Mouse (Mus musculus) kidney, adult 9 months (tissue): ENCODE data around the gene Neurl4.
"Not testable (repeated sequence)": the region's sequence is repeated elsewhere in the genome, so short reads cannot be mapped to it uniquely, and the experiment has no call there.

Experiments used
- DNase-seq: peaks from one replicate; pipeline ENCODE4 v3.0.0; 2022

Gene Neurl4

DNA sequence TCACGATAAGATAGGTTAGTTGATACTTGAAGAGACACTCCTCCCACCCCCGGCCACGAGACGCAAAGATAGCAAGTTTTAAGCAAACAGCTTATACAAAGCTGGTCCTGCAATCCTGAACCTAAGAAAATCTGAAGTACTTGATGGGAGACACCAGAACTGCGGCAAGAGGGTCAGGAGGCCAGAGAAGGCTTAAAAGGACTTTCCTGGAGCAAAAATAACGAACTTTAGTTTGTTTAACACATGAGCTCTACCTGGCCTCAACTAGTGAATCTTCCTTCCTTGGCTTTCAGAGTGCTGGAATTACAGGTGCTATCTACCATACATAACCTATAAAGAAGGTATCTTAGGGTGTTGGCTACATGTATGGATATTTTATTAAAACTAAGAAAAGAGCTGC, 33.8 kb downstream of the Neurl4 start:
- DNase-seq = no peak

DNA sequence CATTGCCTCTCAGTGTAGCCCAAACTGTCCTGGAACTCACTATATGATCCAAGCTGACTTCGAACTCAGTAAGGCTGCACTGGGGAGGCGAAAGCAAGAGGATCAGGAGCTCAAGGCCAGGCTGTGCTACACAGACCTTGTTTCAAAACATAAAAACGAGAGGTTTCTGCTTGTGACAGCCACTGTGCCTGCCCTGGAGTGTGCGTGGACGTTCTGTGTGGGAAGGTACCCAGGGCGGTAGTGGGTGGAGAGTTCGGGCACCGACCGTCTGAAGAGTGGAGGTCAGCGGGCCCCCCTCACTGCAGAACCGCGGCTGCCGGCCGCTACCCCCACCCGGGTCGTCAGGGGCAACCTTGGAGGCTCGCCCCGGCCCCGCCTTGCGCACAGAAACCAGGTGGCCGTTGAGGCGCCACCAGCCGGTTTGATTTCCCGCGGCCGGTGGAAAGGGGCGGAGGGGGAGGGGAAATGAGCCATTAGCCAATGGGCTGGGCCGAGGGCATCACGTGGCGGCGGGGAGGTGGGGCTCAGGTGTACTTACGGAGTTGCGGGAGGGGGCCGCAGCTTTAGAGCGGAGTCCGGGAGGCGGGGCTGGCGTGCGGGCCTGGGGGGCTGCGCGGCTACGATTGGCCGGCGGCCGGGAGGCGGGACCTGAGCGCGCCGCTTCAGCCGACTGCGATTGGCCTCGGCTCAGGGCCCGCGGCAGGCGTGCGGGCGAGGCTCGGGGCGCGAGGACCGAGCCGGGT, 34.4 kb downstream of the Neurl4 start, which contains the start of gene Ybx2:
TSS of gene Ybx2 (plus strand) at position 660 of the 743 bp plus-strand sequence.
- DNase-seq = peak; percentile 90

DNA sequence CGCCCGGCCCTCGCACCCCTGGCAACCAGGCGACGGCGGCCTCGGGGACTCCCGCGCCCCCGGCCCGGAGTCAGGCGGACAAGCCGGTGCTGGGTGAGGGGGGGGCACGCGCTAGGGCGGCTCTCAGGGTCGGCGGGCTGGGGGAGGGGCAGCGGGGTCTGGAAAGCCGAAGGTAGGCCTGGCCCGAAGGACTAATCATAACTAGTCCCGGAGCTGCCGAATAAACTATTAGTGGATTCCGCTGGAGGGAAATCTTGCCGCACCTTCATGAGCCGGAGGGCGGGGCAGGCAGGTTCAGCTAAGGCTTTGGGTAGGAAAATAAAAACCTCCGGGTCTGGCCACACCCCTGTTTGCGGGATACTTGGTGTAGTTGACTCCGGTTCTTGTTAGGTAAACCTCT, 35.3 kb downstream of the Neurl4 start:
- DNase-seq = peak; percentile 50

DNA sequence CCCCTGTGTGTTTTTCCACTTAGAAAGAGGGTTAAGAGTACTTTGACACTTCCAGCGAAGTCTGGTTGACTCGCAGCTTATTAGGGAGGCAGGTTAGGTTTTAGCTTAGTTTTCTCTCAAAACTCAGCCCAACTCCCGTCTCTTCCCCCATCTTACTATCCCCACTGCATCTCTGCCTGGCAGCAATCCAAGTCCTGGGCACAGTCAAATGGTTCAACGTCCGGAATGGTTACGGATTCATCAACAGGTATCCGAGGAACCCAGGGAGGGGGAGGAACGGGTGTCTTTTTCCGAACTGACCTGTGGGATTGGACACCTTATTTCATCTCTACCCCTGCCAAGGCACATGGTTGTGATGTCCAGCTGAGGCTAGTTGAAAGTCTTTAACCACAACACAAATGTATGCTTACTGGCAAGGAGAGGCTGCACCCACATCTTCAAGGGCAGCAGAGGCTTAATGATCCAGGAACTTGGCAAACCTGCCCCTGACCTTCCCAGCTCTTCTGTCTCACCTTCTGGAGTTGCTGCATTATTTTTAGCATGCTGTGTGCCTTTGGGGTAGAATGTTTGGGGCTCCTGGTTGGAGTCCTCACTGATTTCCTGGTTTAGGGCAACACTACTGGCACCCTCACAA, 36.0 kb downstream of the Neurl4 start:
- DNase-seq = peak; percentile 72

DNA sequence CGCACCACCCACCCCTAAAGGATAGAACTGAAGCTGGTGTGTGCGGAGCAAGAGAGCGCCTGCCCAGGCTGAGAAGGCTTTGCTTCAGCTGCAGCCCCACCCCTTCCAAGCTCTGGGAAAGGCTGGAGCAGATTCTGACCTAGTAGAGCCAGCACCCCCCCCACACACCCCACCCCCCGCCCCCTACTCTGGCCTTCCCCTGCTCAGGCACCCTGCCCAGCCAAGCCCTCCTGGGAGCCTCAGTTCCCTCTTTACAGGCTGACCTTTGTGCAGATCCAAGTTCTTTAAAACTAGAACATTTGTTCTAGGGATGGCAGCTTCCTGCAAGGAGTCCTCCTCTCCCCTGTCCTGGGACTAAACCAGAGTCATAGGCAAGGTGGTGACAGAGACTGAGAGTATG, 36.5 kb downstream of the Neurl4 start:
- peak; percentile 49 for DNase-seq

DNA sequence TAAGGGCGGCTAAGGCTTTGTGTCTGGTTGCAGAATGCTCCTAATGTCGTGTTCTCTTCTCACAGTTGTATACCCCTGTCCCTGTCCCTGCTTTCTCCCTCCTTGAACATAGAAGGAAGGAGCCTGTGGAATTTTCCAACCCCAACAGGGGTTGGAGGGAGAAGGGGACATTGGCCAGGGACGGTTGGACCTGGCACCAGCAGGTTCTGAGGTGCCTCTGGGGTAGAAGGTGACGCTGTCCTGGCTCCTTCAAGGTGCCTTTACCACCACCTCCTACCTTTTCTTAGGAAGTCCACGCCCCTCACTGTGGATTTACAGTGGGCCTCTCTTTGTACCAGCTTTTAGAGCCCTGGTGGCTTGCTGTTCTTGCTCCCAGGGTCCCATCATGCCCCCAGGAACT, 37.0 kb downstream of the Neurl4 start:
- no peak for DNase-seq

DNA sequence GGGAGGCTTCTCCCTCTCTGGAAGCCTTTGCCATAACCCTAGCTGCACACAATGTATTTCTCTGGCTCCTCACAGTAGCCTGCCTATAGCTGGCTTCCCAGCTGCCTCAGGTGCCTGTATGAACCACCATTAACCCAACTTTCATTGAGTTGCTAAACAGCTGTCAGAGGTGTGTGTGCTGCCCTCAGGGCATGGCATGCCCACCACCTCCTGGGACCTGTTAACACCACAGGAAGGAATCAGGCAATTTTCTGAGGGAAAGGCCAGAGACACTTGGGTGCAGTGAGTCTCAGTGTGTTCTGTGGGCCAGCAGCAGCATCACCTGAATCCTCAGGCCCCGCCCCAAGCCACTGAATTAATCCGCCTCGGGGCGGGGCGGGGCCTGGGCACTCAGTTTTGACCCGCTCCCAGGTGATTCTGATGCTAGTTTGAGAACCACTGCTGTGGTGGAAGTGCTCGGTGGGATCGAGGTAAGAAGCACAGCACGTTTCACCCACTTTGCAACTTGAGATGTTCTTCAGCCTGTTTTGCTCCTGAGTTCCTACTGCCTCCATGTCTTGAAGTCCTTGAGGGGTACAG, 37.6 kb downstream of the Neurl4 start:
- no peak for DNase-seq

DNA sequence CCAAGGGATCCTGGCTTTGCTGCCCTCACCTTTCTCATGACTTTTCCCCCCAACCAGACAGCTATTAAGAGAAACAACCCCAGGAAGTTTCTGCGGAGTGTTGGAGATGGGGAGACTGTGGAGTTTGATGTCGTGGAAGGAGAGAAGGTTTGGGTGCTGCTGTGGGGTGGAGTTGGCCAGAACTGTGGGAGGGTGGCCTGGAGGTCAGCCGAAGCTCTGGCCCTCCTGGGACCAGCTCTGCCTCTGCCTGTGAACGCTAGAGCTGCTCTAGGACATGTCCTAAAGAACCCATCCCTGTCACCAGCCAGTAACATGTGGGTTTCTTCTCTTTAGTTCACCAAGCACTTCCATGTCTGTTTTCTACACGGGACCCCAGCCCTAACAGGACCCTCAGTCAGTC, 38.3 kb downstream of the Neurl4 start:
- DNase-seq = no peak

DNA sequence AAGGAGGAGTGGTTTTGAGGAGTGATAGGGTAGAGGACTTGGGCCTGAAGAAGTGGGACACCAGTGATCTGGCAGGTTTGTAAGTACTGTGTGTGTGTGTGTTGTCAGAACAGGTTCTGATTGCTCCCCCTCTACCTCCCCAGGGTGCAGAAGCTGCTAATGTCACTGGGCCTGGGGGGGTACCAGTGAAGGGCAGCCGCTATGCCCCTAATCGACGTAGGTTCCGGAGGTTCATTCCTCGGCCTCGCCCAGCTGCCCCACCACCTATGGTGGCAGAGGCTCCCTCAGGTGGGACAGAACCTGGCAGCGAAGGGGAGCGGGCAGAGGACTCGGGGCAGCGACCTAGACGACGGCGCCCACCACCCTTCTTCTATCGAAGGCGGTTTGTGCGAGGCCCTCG, 38.9 kb downstream of the Neurl4 start:
- no peak for DNase-seq

DNA sequence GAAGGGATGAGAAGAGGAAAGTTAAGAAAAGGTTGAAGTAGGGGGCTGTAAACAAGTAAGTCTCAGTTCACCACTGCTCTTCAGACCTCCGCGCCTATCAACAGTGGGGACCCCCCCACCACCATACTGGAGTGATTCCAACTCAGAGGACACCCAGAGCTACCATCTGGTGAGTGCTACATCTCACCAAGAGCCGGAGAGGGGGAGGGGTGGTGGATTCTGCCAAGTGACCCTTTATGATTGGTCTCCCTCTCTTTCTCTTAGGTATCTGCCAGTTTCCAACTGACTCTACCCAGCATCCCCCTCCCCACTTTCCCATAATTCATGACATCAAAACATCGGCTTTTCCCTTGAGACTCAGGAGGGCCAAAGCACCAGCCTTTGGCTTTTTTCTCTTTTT, 40.1 kb downstream of the Neurl4 start:
- DNase-seq = no peak

DNA sequence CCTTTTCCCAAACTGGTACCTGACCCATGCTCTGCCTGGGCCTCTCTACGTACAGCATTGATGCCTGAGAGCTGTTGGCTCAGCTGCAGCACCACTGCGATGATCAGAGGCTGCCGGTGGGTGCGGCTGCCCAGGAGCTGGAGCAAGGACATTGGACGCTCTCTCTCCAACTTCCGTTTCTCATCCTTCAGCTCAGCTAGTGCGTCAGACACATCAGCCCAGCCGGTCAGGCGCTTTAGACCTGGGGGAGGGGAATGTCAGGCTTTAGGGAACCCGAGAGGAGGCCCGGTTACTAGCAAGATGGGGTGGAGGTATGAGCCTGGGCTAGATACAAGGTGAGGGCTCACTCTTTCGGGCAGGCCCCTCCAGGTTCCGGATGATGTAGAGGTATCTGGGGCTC, 44.3 kb downstream of the Neurl4 start:
- DNase-seq = no peak

DNA sequence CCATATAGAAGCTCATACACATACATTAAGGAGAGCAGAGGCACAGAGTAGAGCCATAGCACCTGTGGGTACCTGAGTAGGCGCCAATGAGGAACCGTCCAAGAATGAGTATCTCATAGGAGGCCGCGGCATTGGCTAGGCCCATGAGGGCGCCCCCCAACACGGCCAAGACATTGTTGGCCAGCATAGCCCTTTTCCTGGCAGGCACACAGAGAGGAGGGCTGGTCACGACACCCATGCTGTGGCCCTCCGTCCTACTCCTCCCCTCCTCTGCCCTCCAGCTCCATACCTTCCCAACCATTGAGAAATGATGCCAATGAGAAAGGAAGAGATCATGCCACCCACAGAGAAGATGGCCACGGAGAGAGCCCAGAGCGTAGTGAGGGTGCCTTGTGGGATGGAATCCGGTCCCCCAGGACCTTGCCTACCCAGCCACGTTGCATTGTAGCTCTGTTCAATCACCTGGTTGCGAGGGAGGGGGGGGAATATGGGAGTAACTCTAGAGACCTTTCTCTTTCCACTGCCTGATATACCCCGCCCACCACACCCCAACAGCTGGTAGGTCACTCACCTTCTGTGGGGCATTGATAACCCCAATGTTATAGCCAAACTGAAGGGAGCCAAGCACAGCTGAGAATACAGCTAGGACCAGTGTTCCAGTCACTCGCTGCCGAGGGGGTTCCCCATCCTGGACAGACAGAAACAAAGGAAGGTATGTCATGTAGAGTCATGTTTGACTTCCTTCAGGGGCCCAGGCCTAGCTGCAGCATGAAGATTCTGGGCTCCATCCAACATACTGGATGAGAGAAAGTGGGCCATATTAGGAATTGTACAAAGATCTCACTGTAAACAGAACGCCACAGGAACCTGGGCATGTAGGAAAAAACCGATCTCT, 45.4 kb downstream of the Neurl4 start:
- no peak for DNase-seq

DNA sequence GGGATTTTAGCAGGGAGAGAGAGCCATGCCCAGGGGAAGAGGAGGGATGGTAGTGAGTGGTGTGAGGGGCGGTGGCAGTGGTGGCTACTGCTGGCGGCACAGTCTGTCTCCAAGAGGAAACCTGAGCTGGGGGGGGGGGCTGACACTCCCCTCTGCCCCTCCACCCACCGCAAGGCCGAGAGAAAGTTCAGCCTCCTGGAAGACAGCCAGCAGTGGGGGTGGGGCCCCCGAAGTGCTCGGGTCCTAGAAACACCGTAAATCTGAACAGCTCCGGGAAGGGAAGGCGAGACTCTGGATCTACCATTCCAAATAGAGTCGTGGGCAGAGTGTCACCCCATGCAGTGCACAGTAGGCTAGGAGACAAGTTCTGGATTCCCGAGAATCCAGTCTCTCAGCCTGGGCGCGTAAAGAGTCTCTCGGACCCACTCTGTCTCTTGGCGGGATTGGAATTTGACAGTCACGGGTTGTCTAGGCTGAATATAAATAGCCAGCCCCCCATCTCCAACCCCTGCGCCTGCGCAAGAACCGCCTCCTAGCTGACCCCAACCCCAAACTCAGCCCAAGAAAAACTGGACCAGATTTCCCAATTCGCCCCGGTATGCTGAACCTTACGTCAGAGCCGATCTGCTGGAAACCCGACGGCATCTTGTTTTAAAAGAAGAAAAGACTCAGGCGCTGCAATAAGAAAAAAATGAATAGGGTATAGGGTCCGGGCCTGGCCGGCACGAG, 46.6 kb downstream of the Neurl4 start:
- DNase-seq = peak; percentile 61

DNA sequence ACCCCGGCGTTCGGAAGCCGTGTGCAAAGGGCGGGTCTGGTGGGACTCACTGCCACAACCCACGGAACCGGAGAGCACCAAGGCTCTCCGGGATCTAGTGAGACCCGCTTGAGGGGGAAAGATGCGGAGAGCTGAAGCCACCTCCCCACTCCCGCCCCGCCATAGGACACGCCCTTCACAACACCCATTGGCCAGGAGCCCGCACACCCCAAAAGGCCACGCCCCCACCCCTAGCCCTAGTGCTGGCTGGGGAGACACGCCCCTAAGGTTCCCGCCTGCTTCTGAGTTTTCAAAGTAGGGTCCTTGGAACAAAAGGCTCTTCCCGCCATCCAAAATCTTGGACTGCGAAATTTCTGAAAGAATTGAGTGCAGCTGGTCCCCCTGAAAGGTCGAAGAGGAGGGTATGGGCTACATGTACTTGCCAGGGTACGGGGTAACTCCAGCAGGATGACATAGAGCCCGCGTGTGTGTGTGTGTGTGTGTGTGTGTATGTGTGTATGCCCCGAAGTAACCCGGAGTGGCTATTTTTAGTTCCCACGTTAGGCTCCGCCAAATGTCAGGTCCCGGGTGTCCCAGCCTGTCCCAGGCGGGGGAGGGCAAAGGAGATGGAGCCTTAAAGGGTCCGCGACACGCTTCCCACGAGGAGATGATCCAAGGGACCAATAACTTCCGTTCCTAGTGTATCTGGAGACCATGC, 47.3 kb downstream of the Neurl4 start, which contains the start of gene Slc2a4:
TSS of gene Slc2a4 (minus strand) at position 123 of the 697 bp plus-strand sequence.
- DNase-seq = peak; percentile 92

DNA sequence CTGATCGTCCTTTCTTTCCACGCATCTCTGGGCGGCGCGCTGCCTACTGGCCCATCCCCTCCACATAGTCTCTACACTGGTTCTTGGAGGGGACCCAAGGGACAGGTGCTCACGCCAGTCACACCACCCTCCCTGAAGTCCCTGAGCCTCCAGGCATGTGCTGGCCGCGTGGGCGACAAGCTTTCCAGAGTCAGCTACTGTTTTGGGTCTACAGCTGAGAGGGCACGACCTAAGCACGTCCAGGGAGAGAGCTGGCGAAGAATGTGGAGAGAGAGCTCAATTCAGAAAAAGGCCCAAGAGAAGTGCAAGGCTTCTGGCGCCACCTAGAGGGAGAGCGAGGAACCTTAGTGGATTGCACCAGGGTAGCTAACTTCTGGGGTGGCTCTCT, 47.9 kb downstream of the Neurl4 start:
- DNase-seq = peak; percentile 95

DNA sequence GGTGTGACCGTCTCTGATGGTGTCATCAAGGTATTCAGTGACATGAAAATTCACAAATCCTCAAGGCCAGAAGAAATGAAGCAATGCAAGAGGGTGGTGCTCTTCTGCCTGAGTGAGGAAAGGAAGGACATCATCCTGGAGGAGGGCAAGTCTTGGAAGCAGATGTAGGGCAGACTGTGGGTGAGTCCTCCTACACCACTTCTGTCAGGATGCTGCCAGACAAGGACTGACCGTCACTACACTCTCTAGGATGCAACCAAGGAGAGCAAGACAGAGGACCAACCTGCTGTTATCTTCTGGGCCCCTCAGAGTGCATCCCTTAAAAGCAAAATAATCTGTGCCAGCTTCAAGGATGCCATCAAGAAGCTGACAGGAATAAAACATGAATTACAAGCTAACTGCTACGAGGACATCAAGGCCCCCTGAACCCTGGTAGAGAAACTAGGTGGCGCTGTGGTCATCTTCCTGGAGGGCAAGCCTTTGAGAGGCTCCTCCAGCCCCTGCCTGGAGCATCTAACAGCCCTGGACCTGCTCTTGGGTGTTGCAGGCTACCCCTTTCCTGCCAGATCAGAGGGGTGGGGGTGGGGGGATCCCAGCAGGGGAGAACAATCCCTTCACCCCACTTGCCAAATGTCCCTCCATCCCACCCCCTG, 50.1 kb downstream of the Neurl4 start:
- no peak for DNase-seq

DNA sequence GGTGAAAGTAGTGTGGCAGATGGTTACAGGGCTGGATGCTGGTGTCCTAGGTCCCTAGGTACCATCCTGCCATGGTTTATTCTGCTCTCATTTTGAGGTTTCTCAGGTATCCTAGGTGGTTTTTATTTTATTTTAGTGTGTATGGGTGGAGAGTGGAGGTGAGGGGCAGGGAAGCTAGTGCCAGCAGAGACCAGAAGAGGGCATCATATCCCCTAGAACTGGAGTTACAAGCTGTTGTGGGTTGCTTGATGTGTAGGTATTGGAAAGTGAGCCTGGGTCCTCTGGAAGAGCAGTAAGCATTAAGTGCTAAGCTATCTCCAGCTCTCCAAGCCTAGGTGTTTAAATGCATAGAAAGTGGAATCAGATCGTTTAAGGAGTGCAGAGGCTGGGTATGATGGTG, 51.4 kb downstream of the Neurl4 start:
- DNase-seq = no peak

DNA sequence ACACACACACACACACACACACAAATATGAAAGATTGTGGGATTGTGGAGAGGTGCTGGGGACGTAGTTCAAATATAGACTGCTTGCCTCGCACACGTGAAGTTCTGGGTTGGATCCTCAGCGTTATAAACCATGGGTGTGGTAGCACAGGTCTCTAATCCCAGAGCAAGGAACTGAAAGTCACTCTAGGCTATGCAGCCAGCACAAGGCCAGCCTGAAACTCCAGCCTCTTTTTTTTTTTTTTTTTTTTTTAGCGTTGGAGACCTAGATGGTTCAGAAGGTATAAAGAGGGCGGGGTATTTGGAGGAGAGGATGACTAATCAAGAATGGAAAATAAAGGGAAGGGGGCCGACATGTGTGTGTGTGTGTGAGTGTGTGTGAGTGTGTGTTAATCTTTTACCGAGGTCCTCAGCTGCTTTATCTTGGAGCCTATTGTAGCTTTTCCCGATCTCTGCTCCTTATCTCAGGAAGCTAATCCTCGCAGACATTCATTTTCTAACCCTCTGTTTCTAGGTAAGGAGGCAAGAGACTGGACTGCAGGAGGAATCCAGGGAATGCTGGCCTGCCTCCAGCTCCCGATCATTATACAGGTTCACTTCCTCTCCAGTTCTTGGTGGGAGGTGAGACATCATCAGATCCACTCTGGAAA, 52.5 kb downstream of the Neurl4 start:
- no peak for DNase-seq

DNA sequence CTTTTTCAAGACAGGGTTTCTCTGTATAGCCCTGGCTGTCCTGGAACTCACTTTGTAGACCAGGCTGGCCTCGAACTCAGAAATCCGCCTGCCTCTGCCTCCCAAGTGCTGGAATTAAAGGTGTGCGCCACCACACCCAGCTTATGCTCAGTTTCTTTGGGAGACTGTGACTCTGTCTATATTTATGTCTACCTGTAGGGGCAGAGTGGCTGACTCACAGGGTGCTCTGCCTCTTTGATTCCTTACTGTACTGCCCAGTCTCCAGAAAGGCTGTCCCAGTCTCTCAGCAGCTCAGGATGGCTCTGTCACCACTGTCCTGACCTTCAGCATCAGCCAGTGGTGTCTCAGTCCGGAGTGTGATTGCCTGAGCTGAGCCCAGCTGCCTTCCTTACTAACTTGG, 54.7 kb downstream of the Neurl4 start:
- DNase-seq = not testable (repeated sequence)

DNA sequence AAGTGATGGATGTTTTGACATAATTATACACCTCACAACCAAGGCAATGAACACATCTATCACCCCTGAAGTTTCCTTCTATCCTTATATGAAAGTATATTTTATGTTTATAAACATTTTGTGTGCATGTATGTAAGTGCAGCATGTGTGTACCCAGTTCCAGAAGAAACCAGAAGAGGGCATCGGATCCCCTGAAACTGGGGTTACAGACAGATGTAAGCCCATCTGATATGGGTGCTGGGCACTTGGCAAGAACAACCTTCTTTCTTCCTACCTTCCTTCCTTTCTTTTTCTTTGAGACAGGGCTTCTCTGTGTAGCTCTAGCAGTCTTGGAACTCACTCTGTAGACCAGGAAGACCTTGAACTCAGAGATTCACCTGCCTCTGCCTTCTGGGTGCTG, 55.3 kb downstream of the Neurl4 start:
- DNase-seq = no peak

DNA sequence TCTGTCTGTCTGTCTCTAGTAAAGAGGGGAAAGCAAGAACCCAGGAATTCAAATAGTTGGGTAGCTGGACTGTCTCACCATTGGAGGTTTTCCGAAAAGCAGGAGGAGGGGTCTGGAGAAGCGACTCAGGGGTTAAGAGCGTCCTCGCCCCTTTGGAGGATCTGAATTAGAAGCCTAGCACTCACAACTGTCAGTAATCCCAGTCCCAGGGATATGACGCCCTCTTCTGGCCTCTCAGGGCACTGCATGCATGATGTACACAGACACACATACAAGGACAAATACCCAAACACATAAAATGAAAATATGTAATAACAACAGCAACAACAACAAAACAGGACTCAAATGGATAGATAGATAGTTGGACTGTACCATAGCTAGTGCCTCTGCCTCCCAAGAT, 59.7 kb downstream of the Neurl4 start:
- DNase-seq = no peak
